Comparison of ENCODE assay signal across 1 mouse cellular context in the genomic region with DNA sequence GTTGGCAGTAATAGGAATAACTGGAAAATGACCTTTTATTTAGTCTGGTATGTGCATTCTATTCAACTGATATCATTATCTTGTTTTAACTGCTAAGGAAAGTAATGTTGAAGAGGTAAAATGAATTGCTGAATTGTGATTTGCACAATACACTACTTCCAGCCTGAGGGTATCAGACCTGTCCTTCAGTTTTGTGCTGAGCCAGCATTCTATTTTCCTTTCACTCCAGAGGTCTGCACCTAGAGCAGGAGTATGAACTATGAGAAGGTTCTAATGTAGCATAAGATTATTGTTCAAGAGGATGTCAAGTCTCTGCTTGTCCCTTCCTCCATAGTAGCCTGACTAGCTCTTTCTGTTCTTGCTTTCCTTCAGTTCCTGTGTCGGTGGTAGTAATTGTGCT.
TF ChIP-seq lines count a peak whose summit lies in the region.

No protein-coding gene starts in this region.

TF ChIP-seq in CH12.LX, 34 proteins besides CTCF, POLR2A, EP300 and RAD21:
- TF ChIP-seq ZMIZ1 (IDR thresholded peaks at IDR 0.05; ENCODE audit: low read depth, low read length), result no peak
- no peak for TF ChIP-seq JUN (IDR thresholded peaks at IDR 0.05; ENCODE audit: insufficient read depth, low read depth, low read length)
- peak; percentile 61; the same call in 1 of the 2 replicates for TF ChIP-seq MAFK (IDR thresholded peaks at IDR 0.05; ENCODE audit: insufficient replicate concordance, low read length)
- no peak for TF ChIP-seq UBTF (IDR thresholded peaks at IDR 0.05; ENCODE audit: low read depth, low read length)
